Mouse (Mus musculus) olfactory bulb, adult 2 months (tissue): Measurements from ENCODE around the gene Zswim4.
A peak's percentile ranks its signal among the peaks of the same experiment; 100 is the strongest.

Experiments
- CTCF ChIP-seq: fragments of 200-500 bp; IDR thresholded peaks from 2 replicates; pipeline ENCODE4 v1.5.1; 2012; ENCODE audit warnings: low read depth, mild to moderate bottlenecking, low read length, moderate library complexity; ENCODE audit not compliant: insufficient read depth
- POLR2A ChIP-seq: fragments of 200-500 bp; IDR thresholded peaks from 2 replicates; pipeline ENCODE4 v1.6.1; 2012; ENCODE audit warnings: mild to moderate bottlenecking, low read depth, low read length, moderate library complexity; ENCODE audit not compliant: insufficient read depth

GRCm38 (mm10) chr8:84256822-84257610, 20.2 kb upstream of the Zswim4 start, which contains the start of gene Mri1:
- no peak for TF ChIP-seq CTCF
- peak; percentile 75 for TF ChIP-seq POLR2A
